In genomic region chr17:28235982-28236635, GRCm38 (mm10) we compare ENCODE assay signal across 11 mouse cellular contexts. TPM values are rescaled to one million over a fixed set of nuclear protein-coding genes. Genes with fewer than 3 reads are reported as not detected.
DNase-seq lines count a peak whose midpoint lies in the region; ATAC-seq and TF ChIP-seq lines count a peak whose summit lies in the region.
"Had no signal": no experiment of that assay in that cellular context is flagged by ENCODE, and none has a peak within 500 bp of the region (broad histone marks: within the 10 kb centered on the region; RNA-seq: fewer than 3 reads in every experiment).

No protein-coding gene starts in this region.

- peaks cover 38% of the 10 kb centered on the region for H3K36me3 ChIP-seq in embryonic facial prominence, embryonic 14.5 days (ENCODE audit: control insufficient read depth, insufficient read depth, low read length)
- H3K36me3 ChIP-seq in limb, embryonic 10.5 days: peaks cover 39% of the 10 kb centered on the region
- peaks cover 2% of the 10 kb centered on the region; the same call in 1 of the 2 replicates for H3K36me3 ChIP-seq in forebrain, embryonic 12.5 days (replicated peaks)

- no peaks in the 10 kb centered on the region for H3K27me3 ChIP-seq in embryonic facial prominence, embryonic 14.5 days (replicated peaks; ENCODE audit: control insufficient read depth, insufficient read depth, low read length)
- H3K27me3 ChIP-seq in limb, embryonic 10.5 days (ENCODE audit: low read depth, poor library complexity, severe bottlenecking): no peaks in the 10 kb centered on the region
- H3K27me3 ChIP-seq in forebrain, embryonic 12.5 days: peaks cover 7% of the 10 kb centered on the region; the same call in 1 of the 2 replicates

- WGBS in embryonic facial prominence, embryonic 14.5 days: 70% methylated on average over 7 of the region's 7 CpGs
- WGBS in limb, embryonic 10.5 days: 84% methylated on average over 7 of the region's 7 CpGs
- 84% methylated on average over 7 of the region's 7 CpGs for WGBS in forebrain, embryonic 12.5 days

- H3K9me3 ChIP-seq in embryonic facial prominence, embryonic 14.5 days (ENCODE audit: control insufficient read depth, low read length): no peaks in the 10 kb centered on the region
- no peaks in the 10 kb centered on the region for H3K9me3 ChIP-seq in limb, embryonic 10.5 days (replicated peaks)
- H3K9me3 ChIP-seq in forebrain, embryonic 12.5 days: no peaks in the 10 kb centered on the region
- H3K9me3 ChIP-seq: heart, embryonic 13.5 days had no signal

- peaks cover 20% of the 10 kb centered on the region for H3K4me1 ChIP-seq in embryonic facial prominence, embryonic 14.5 days (ENCODE audit: control insufficient read depth, insufficient read depth, low read length)
- H3K4me1 ChIP-seq in limb, embryonic 10.5 days: peaks cover 33% of the 10 kb centered on the region
- peaks cover 16% of the 10 kb centered on the region for H3K4me1 ChIP-seq in forebrain, embryonic 12.5 days

- peak overlapping the region; percentile 73 for H3K27ac ChIP-seq in layer of hippocampus, adult 2 months
- H3K27ac ChIP-seq in embryonic facial prominence, embryonic 14.5 days (replicated peaks; ENCODE audit: low read depth, low read length): no peak overlapping the region
- 0 out of 2 replicates have a peak overlapping the region, but pooled peaks have one; percentile 27 for H3K27ac ChIP-seq in limb, embryonic 10.5 days
- H3K27ac ChIP-seq in forebrain, embryonic 12.5 days: no peak overlapping the region
- H3K27ac ChIP-seq: heart, embryonic 13.5 days had no signal

- no peak for TF ChIP-seq CTCF in layer of hippocampus, adult 2 months (conservative IDR thresholded peaks at IDR 0.05)

- H3K4me3 ChIP-seq in layer of hippocampus, adult 2 months: no peak overlapping the region
- H3K4me3 ChIP-seq in embryonic facial prominence, embryonic 14.5 days (ENCODE audit: low read depth, low read length): no peak overlapping the region
- no peak overlapping the region for H3K4me3 ChIP-seq in limb, embryonic 10.5 days
- H3K4me3 ChIP-seq in forebrain, embryonic 12.5 days (replicated peaks): no peak overlapping the region
- H3K4me3 ChIP-seq: heart, embryonic 13.5 days had no signal

- ATAC-seq in embryonic facial prominence, embryonic 14.5 days (ENCODE audit: low read depth): no peak
- ATAC-seq in forebrain, embryonic 12.5 days (ENCODE audit: low FRiP score): no peak

- no peak for DNase-seq in layer of hippocampus, adult 2 months (ENCODE audit: low spot score in 2 of 2)
- DNase-seq in layer of hippocampus, adult 8-10 months (ENCODE audit: low spot score in 2 of 2): no peak
- peak; percentile 94 for DNase-seq in adipocyte (ENCODE audit: low spot score)
- no peak for DNase-seq in embryonic facial prominence, embryonic 14.5 days (ENCODE audit: low spot score)
- DNase-seq in limb, embryonic 10.5 days (ENCODE audit: low spot score): no peak
- DNase-seq in thymus, adult 18-20 months: no peak
- DNase-seq in kidney, postnatal 36 days: no peak
- DNase-seq: kidney, postnatal 4 days; midbrain, embryonic 14.5 days had no signal

- H3K9ac ChIP-seq in embryonic facial prominence, embryonic 14.5 days (ENCODE audit: low read depth, low read length): peak overlapping the region; percentile 25; the same call in 1 of the 2 replicates
- H3K9ac ChIP-seq in forebrain, embryonic 12.5 days: no peak overlapping the region
- H3K9ac ChIP-seq: heart, embryonic 13.5 days had no signal

- no peak overlapping the region for H3K4me2 ChIP-seq in embryonic facial prominence, embryonic 14.5 days (ENCODE audit: low read depth, low read length)
- no peak overlapping the region for H3K4me2 ChIP-seq in forebrain, embryonic 12.5 days
- H3K4me2 ChIP-seq: heart, embryonic 13.5 days had no signal

RNA-seq across cellular contexts. Expression of gene Ppard, which starts 3.6 kb away (rescaled TPM):
- total RNA-seq in layer of hippocampus, adult 2 months (2021): 10 to 100 TPM; 22.1 to 23.0 TPM
- 10 to 100 TPM; 24.5 to 27.5 (median 26.7) TPM for total RNA-seq in layer of hippocampus, adult 8-10 months (2022)
- 2.9 and 3.0 TPM in 2 replicates for polyA plus RNA-seq in embryonic facial prominence, embryonic 14.5 days (2014; fragmentation: Nextera tagmentation; extraction: Ambion mirVana)
- polyA plus RNA-seq in limb, embryonic 10.5 days (2016; fragmentation: Nextera tagmentation; extraction: Ambion mirVana): 1.9 and 2.3 TPM in 2 replicates
- polyA plus RNA-seq in forebrain, embryonic 12.5 days (2016; fragmentation: Nextera tagmentation; extraction: Ambion mirVana): 1.4 and 1.6 TPM in 2 replicates

RNA-seq across cellular contexts. Expression of gene Def6, which starts 28.5 kb away (rescaled TPM):
- 1 to 10 TPM; 2.4 to 2.6 TPM for total RNA-seq in layer of hippocampus, adult 2 months (2021)
- total RNA-seq in layer of hippocampus, adult 8-10 months (2022): 1 to 10 TPM; 2.9 to 6.5 (median 3.5) TPM
- polyA plus RNA-seq in embryonic facial prominence, embryonic 14.5 days (2014; fragmentation: Nextera tagmentation; extraction: Ambion mirVana): 8.9 and 9.4 TPM in 2 replicates
- 6.8 and 11.1 TPM in 2 replicates for polyA plus RNA-seq in limb, embryonic 10.5 days (2016; fragmentation: Nextera tagmentation; extraction: Ambion mirVana)
- polyA plus RNA-seq in forebrain, embryonic 12.5 days (2016; fragmentation: Nextera tagmentation; extraction: Ambion mirVana): 2.8 and 4.4 TPM in 2 replicates

RNA-seq across cellular contexts. Expression of gene Zfp523, which starts 59.2 kb away (rescaled TPM):
- 100 to 1,000 TPM; 104 to 106 TPM for total RNA-seq in layer of hippocampus, adult 2 months (2021)
- 100 to 1,000 TPM in 2 of 4 experiments, 10 to 100 TPM in 2; 91.9 to 107 (median 101) TPM for total RNA-seq in layer of hippocampus, adult 8-10 months (2022)
- 30.6 and 35.7 TPM in 2 replicates for polyA plus RNA-seq in embryonic facial prominence, embryonic 14.5 days (2014; fragmentation: Nextera tagmentation; extraction: Ambion mirVana)
- polyA plus RNA-seq in limb, embryonic 10.5 days (2016; fragmentation: Nextera tagmentation; extraction: Ambion mirVana): 33.6 and 40.2 TPM in 2 replicates
- 43.6 and 44.7 TPM in 2 replicates for polyA plus RNA-seq in forebrain, embryonic 12.5 days (2016; fragmentation: Nextera tagmentation; extraction: Ambion mirVana)

Comparison
In these comparisons a context has a peak if more than half of its experiments do, and no peak if none do; other contexts are left out.
1. H3K27ac ChIP-seq: peak in layer of hippocampus, adult 2 months (single experiment) and limb, embryonic 10.5 days (single experiment); none in embryonic facial prominence, embryonic 14.5 days (single experiment) and forebrain, embryonic 12.5 days (single experiment).